14 mouse cellular contexts compared by ENCODE assay signal in genomic region chr8:9500751-9501150, GRCm38 (mm10).
A peak's percentile ranks its signal among the peaks of the same experiment; 100 is the strongest.
DNase-seq lines count a peak whose midpoint lies in the region; ATAC-seq lines count a peak whose summit lies in the region.
"Had no signal": no experiment of that assay in that cellular context is flagged by ENCODE, and none has a peak within 500 bp of the region (broad histone marks: within the 10 kb centered on the region; RNA-seq: fewer than 3 reads in every experiment).

No protein-coding gene starts in this region.

- no peak overlapping the region for H3K27ac ChIP-seq in kidney, embryonic 15.5 days
- H3K27ac ChIP-seq: forebrain, embryonic 13.5 days; heart, embryonic 10.5 days; liver, embryonic 14.5 days; neural tube, embryonic 13.5 days; stomach, postnatal 0 days had no signal

- H3K4me3 ChIP-seq in kidney, embryonic 15.5 days (replicated peaks), result no peak overlapping the region
- H3K4me3 ChIP-seq: forebrain, embryonic 13.5 days; heart, embryonic 10.5 days; neural tube, embryonic 13.5 days had no signal

- no peaks in the 10 kb centered on the region for H3K9me3 ChIP-seq in kidney, embryonic 15.5 days (replicated peaks)
- H3K9me3 ChIP-seq: forebrain, embryonic 13.5 days; heart, embryonic 10.5 days; neural tube, embryonic 13.5 days had no signal

- no peaks in the 10 kb centered on the region for H3K27me3 ChIP-seq in kidney, embryonic 15.5 days
- H3K27me3 ChIP-seq: forebrain, embryonic 13.5 days; neural tube, embryonic 13.5 days had no signal

- H3K4me1 ChIP-seq in kidney, embryonic 15.5 days, result 0 out of 2 replicates have a peak, but pooled peaks cover 5% of the 10 kb centered on the region
- H3K4me1 ChIP-seq: forebrain, embryonic 13.5 days; heart, embryonic 10.5 days; neural tube, embryonic 13.5 days had no signal

- H3K36me3 ChIP-seq in kidney, embryonic 15.5 days, result no peaks in the 10 kb centered on the region
- H3K36me3 ChIP-seq: heart, embryonic 10.5 days; neural tube, embryonic 13.5 days had no signal

- DNase-seq in kidney, adult 8-10 months, result peak; percentile 3 to 5
- DNase-seq in adrenal gland, adult 8-10 months, result peak; percentile 42
- peak; percentile 33 to 36 for DNase-seq in adrenal gland, postnatal 36 days
- DNase-seq in embryo, embryonic 11 days, result peak; percentile 13
- no peak for DNase-seq in gastrocnemius, postnatal 4 days (ENCODE audit: low spot score in 2 of 2)
- no peak for DNase-seq in layer of hippocampus, adult 9-11 months
- DNase-seq: thymus, postnatal 25 days had no signal

- 35% methylated on average over 6 of the region's 6 CpGs for WGBS in kidney, embryonic 15.5 days

- no peak overlapping the region for H3K4me2 ChIP-seq in kidney, embryonic 15.5 days
- H3K4me2 ChIP-seq: forebrain, embryonic 13.5 days; neural tube, embryonic 13.5 days had no signal

- H3K9ac ChIP-seq in kidney, embryonic 15.5 days, result no peak overlapping the region
- H3K9ac ChIP-seq: forebrain, embryonic 13.5 days; liver, embryonic 14.5 days; neural tube, embryonic 13.5 days had no signal

- no peak for ATAC-seq in kidney, embryonic 15.5 days (replicated peaks; ENCODE audit: low FRiP score)
- no peak for ATAC-seq in frontal cortex, adult (ENCODE audit: low TSS enrichment)
- ATAC-seq: forebrain, embryonic 13.5 days had no signal

Comparison
In these comparisons a context has a peak if more than half of its experiments do, and no peak if none do; other contexts are left out.
1. DNase-seq: peak in kidney, adult 8-10 months (2 of 2), adrenal gland, adult 8-10 months (single experiment), adrenal gland, postnatal 36 days (2 of 2) and embryo, embryonic 11 days (single experiment); none in gastrocnemius, postnatal 4 days (0 of 2) and layer of hippocampus, adult 9-11 months (single experiment).